Mouse (Mus musculus) inflammation-experienced regulatory T-cells, adult 6 months (primary cell): ENCODE results near the gene Olfr370. TPM values are rescaled to one million over a fixed set of nuclear protein-coding genes. Genes with fewer than 3 reads are reported as not detected.

Source experiments
- polyA plus RNA-seq, 3 experiments: library from polyadenylated mRNA; unstranded; fragments of 100-300 nt; shearing (Covaris generic); gene quantifications; one replicate each; pipeline ENCODE4 v1.2.1; 2017

The Olfr370 gene
- polyA plus RNA-seq, 3 experiments from 2014 or later = not detected

Other genes with a start within 250 kb of the Olfr370 start
- gene Ucp1, start 245.4 kb upstream of the Olfr370 start, polyA plus RNA-seq = not detected
- 10 to 100 TPM in 2 of 3 experiments, 1 to 10 TPM in 1; 9.0 to 10.7 (median 10.4) TPM for gene Elmod2, start 203.3 kb upstream of the Olfr370 start, polyA plus RNA-seq
- not detected for gene Mgat4d, start 187.3 kb upstream of the Olfr370 start, polyA plus RNA-seq
- gene Clgn, start 145.9 kb upstream of the Olfr370 start, polyA plus RNA-seq = 1 to 10 TPM in 1 of 3 experiments, under 1 TPM in 1, not detected in 1; 0.71 to 7.2 TPM
- 10 to 100 TPM; 26.8 to 34.5 (median 30.6) TPM for gene Scoc, start 77.4 kb upstream of the Olfr370 start, polyA plus RNA-seq
- gene Ndufb7, start 30.9 kb downstream of the Olfr370 start, polyA plus RNA-seq = 100 to 1,000 TPM; 284 to 389 (median 291) TPM
- gene Tecr, start 72.2 kb downstream of the Olfr370 start, polyA plus RNA-seq = 100 to 1,000 TPM; 341 to 488 (median 426) TPM
- 10 to 100 TPM; 36.3 to 53.7 (median 41.0) TPM for gene Dnajb1, start 72.4 kb downstream of the Olfr370 start, polyA plus RNA-seq
- gene Gipc1, start 116.9 kb downstream of the Olfr370 start, polyA plus RNA-seq = 10 to 100 TPM; 14.4 to 18.1 (median 14.7) TPM
- gene Ptger1, start 130.9 kb downstream of the Olfr370 start, polyA plus RNA-seq = 1 to 10 TPM in 2 of 3 experiments, under 1 TPM in 1; 0.60 to 1.2 (median 1.1) TPM
- gene Pkn1, start 163.4 kb downstream of the Olfr370 start, polyA plus RNA-seq = 10 to 100 TPM; 20.3 to 27.7 (median 24.6) TPM
- gene Ddx39, start 179.4 kb downstream of the Olfr370 start, polyA plus RNA-seq = 100 to 1,000 TPM; 166 to 211 (median 167) TPM
- gene Adgre5, start 205.5 kb downstream of the Olfr370 start, polyA plus RNA-seq = 100 to 1,000 TPM; 177 to 212 (median 210) TPM